Mouse (Mus musculus) MEL (cell line): Measurements from ENCODE around the gene Tsen54. TPM values are rescaled to one million over a fixed set of nuclear protein-coding genes. Genes with fewer than 3 reads are reported as not detected.

Experiments used
- DNase-seq: peaks from one replicate; pipeline ENCODE4 v3.0.0; 2011; ENCODE audit warnings: low read depth, low spot score
- H3K27ac ChIP-seq: 2 replicates; pipeline ENCODE4 v1.5.1; 2012; ENCODE audit warnings: low read depth, mild to moderate bottlenecking, control low read depth, low read length, moderate library complexity; ENCODE audit not compliant: control insufficient read depth
- H3K27me3 ChIP-seq, 2 experiments: fragments of 150-350 bp in 1 of 2; sonication (generic) in 1 of 2; 2 replicates each; pipeline ENCODE4 v1.6.1; 2012; ENCODE audit warnings: low read length in 2 of 2, mild to moderate bottlenecking in 2 of 2, improper control_type of control experiment in 1 of 2, moderate library complexity in 1 of 2; ENCODE audit not compliant: insufficient read depth in 2 of 2, control insufficient read depth in 1 of 2
- H3K36me3 ChIP-seq, 2 experiments: 2 replicates each; pipeline ENCODE4 v1.6.1; 2012 to 2014; ENCODE audit warnings: low read length in 2 of 2, improper control_type of control experiment in 1 of 2, inconsistent platforms in 1 of 2, mild to moderate bottlenecking in 1 of 2; ENCODE audit not compliant: insufficient read depth in 2 of 2, control insufficient read depth in 1 of 2
- H3K4me1 ChIP-seq, 2 experiments: fragments of 150-350 bp in 1 of 2; sonication (generic) in 1 of 2; 2 replicates each; pipeline ENCODE4 v1.6.1; 2012; ENCODE audit warnings: low read length in 2 of 2, improper control_type of control experiment in 1 of 2, mild to moderate bottlenecking in 1 of 2; ENCODE audit not compliant: insufficient read depth in 2 of 2, control insufficient read depth in 1 of 2
- H3K4me3 ChIP-seq, 2 experiments: fragments of 150-350 bp in 1 of 2; sonication (generic) in 1 of 2; 2 replicates each; pipeline ENCODE4 v1.5.1; 2012; ENCODE audit warnings: low read depth in 2 of 2, low read length in 2 of 2, mild to moderate bottlenecking in 2 of 2, moderate library complexity in 2 of 2, control low read depth in 1 of 2, improper control_type of control experiment in 1 of 2; ENCODE audit not compliant: control insufficient read depth in 1 of 2, insufficient read depth in 1 of 2
- H3K79me2 ChIP-seq: 2 replicates; pipeline ENCODE4 v1.6.1; 2012; ENCODE audit warnings: mild to moderate bottlenecking, low read length, moderate library complexity; ENCODE audit not compliant: control insufficient read depth, poor library complexity, insufficient read depth
- H3K9ac ChIP-seq: 2 replicates; pipeline ENCODE4 v1.6.1; 2012; ENCODE audit warnings: low read depth, mild to moderate bottlenecking, control low read depth, low read length, moderate library complexity; ENCODE audit not compliant: control insufficient read depth, poor library complexity, severe bottlenecking
- H3K9me3 ChIP-seq: fragments of 150-350 bp; sonication (generic); replicated peaks from 2 replicates; pipeline ENCODE4 v1.6.1; 2012; ENCODE audit warnings: mild to moderate bottlenecking, low read length, improper control_type of control experiment, moderate library complexity; ENCODE audit not compliant: insufficient read depth
- CHD2 ChIP-seq: IDR thresholded peaks from 2 replicates; pipeline ENCODE4 v1.6.1; 2011; ENCODE audit warnings: low read length, improper control_type of control experiment
- CTCF ChIP-seq, 3 experiments: IDR thresholded peaks in 2 of 3; conservative IDR thresholded peaks in 1 of 3; 2 replicates each; pipeline ENCODE4 v1.5.1; 2011 to 2012; ENCODE audit warnings: low read length in 3 of 3, low read depth in 2 of 3, mild to moderate bottlenecking in 2 of 3, improper control_type of control experiment in 1 of 3, inconsistent platforms in 1 of 3, mixed read lengths in 1 of 3, moderate library complexity in 1 of 3; ENCODE audit not compliant: control insufficient read depth in 1 of 3, insufficient read depth in 1 of 3, poor library complexity in 1 of 3, severe bottlenecking in 1 of 3
- EP300 ChIP-seq, 2 experiments: IDR thresholded peaks; 2 replicates each; pipeline ENCODE4 v1.6.1; 2011; ENCODE audit warnings: improper control_type of control experiment in 2 of 2, low read length in 2 of 2, low read depth in 1 of 2, mild to moderate bottlenecking in 1 of 2
- ETS1 ChIP-seq: IDR thresholded peaks from 2 replicates; pipeline ENCODE4 v1.6.1; 2012; ENCODE audit warnings: low read depth, mild to moderate bottlenecking, inconsistent platforms, low read length, improper control_type of control experiment, moderate library complexity
- GATA1 ChIP-seq: IDR thresholded peaks from 2 replicates; pipeline ENCODE4 v1.6.1; 2011; ENCODE audit warnings: low read depth, low read length, improper control_type of control experiment
- MAFK ChIP-seq: IDR thresholded peaks from 2 replicates; pipeline ENCODE4 v1.6.1; 2011; ENCODE audit warnings: low read depth, mild to moderate bottlenecking, low read length, improper control_type of control experiment, borderline replicate concordance
- MAX ChIP-seq: IDR thresholded peaks from 2 replicates; pipeline ENCODE4 v1.6.1; 2011; ENCODE audit warnings: low read length, improper control_type of control experiment
- MAZ ChIP-seq: IDR thresholded peaks from 2 replicates; pipeline ENCODE4 v1.6.1; 2012; ENCODE audit warnings: low read depth, mild to moderate bottlenecking, inconsistent platforms, low read length, improper control_type of control experiment
- MEF2A ChIP-seq: IDR thresholded peaks from 2 replicates; pipeline ENCODE4 v1.6.1; 2014; ENCODE audit warnings: low read depth, mild to moderate bottlenecking, inconsistent platforms, low read length, improper control_type of control experiment; ENCODE audit not compliant: poor library complexity, insufficient replicate concordance, severe bottlenecking; ENCODE audit errors: extremely low read depth
- MXI1 ChIP-seq: IDR thresholded peaks from 2 replicates; pipeline ENCODE4 v1.6.1; 2011; ENCODE audit warnings: mild to moderate bottlenecking, low read depth, low read length, improper control_type of control experiment
- MYB ChIP-seq: IDR thresholded peaks from 2 replicates; pipeline ENCODE4 v1.6.1; 2011; ENCODE audit warnings: mild to moderate bottlenecking, low read depth, low read length, improper control_type of control experiment
- MYC ChIP-seq: IDR thresholded peaks from 2 replicates; pipeline ENCODE4 v1.6.1; 2011; ENCODE audit warnings: low read depth, mild to moderate bottlenecking, low read length, improper control_type of control experiment, moderate library complexity
- NELFE ChIP-seq: IDR thresholded peaks from 2 replicates; pipeline ENCODE4 v1.6.1; 2011; ENCODE audit warnings: low read depth, low read length, improper control_type of control experiment
- NRF1 ChIP-seq: IDR thresholded peaks from 2 replicates; pipeline ENCODE4 v1.6.1; 2014; ENCODE audit warnings: low read depth, mild to moderate bottlenecking, inconsistent platforms, low read length, improper control_type of control experiment, moderate library complexity; ENCODE audit not compliant: poor library complexity, insufficient read depth, severe bottlenecking
- POLR2AphosphoS2 ChIP-seq: IDR thresholded peaks from 2 replicates; pipeline ENCODE4 v1.6.1; 2011; ENCODE audit warnings: low read length, improper control_type of control experiment
- RCOR1 ChIP-seq: IDR thresholded peaks from 2 replicates; pipeline ENCODE4 v1.6.1; 2012; ENCODE audit warnings: low read depth, mild to moderate bottlenecking, inconsistent platforms, low read length, improper control_type of control experiment
- SIN3A ChIP-seq: IDR thresholded peaks from 2 replicates; pipeline ENCODE4 v1.6.1; 2012; ENCODE audit warnings: low read length, improper control_type of control experiment, inconsistent platforms
- TAL1 ChIP-seq: IDR thresholded peaks from 2 replicates; pipeline ENCODE4 v1.6.1; 2012; ENCODE audit warnings: mild to moderate bottlenecking, inconsistent platforms, low read length, moderate library complexity, mixed read lengths
- USF2 ChIP-seq, 2 experiments: IDR thresholded peaks; 2 replicates each; pipeline ENCODE4 v1.6.1; 2011 to 2012; ENCODE audit warnings: improper control_type of control experiment in 2 of 2, low read length in 2 of 2, borderline replicate concordance in 1 of 2, inconsistent platforms in 1 of 2, low read depth in 1 of 2, mild to moderate bottlenecking in 1 of 2; ENCODE audit not compliant: insufficient read depth in 1 of 2
- ZKSCAN1 ChIP-seq: IDR thresholded peaks from 2 replicates; pipeline ENCODE4 v1.6.1; 2012; ENCODE audit warnings: low read depth, mild to moderate bottlenecking, inconsistent platforms, low read length, improper control_type of control experiment, moderate library complexity
- ZMIZ1 ChIP-seq: IDR thresholded peaks from 2 replicates; pipeline ENCODE4 v1.6.1; 2012; ENCODE audit warnings: low read depth, mild to moderate bottlenecking, inconsistent platforms, low read length, improper control_type of control experiment, moderate library complexity
- ZNF384 ChIP-seq: IDR thresholded peaks from 2 replicates; pipeline ENCODE4 v1.6.1; 2012; ENCODE audit warnings: low read depth, mild to moderate bottlenecking, inconsistent platforms, low read length, improper control_type of control experiment
- polyA plus RNA-seq, 2 experiments: library from polyadenylated mRNA; stranded (reverse) in 1 of 2; unstranded in 1 of 2; fragments of >175 nt in 1 of 2; fragments of >200 nt in 1 of 2; gene quantifications; 2 replicates each; pipeline versions ENCODE4 v1.2.1 to v1.2.4; 2012; ENCODE audit warnings: low replicate concordance in 2 of 2, low read depth in 1 of 2; ENCODE audit not compliant: insufficient read length in 2 of 2, insufficient read depth in 1 of 2, missing spikeins in 1 of 2
- total RNA-seq: library from RNA; depleted of rRNA; stranded (reverse); fragments of 300-350 nt; gene quantifications from 2 replicates; pipeline ENCODE4 v1.2.3, GENCODE M21; 2012

Gene Tsen54
- total and polyA plus RNA-seq, 3 experiments = 55.8 to 72.0 TPM; not detected in 1

DNA sequence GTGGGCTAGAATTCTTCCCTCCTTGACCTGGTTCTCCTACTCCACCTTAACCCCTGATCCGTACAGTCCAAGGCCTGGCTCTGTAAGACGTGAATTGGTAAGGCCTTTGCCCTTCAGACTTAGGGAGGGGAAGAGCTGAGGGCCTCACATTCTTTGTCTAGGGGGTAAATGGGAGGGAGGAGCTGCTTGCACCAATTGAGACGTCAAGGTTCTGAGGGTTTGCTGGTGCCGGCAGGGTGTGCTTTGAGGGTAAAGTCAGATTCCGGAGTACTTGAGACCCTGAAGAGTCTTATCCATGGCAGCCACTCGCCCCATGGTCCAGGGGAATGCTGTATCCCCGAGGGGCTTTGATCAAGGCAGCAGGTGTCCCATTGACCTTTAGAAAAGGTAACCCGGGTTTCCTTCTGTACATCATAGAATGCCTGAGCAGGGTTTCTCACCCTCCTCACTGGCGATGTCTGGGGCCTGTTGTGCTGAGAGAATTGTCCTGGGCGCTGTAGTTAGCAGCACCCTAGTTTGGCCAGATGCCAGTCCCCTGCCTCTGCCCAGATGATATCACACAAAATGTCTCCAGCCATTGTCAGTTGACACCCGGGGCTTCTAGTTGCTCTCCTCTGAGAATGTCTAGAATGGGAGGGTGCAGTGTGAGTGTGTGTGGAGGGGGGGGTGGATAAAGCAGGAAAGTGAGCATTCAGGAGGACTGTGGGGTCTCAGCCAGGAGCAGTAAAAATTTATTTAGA, 22.3 kb downstream of the Tsen54 start:
- peak; percentile 74 for DNase-seq
- Histone ChIP-seq H3K4me1 (peaks cover 23 to 46% of the 10 kb centered on the region in 2 experiments), H3K27ac (no peak overlapping the region), H3K4me3 (no peak overlapping the region), H3K9ac (no peak overlapping the region), H3K36me3 (peaks cover 0 to 18% of the 10 kb centered on the region in 2 experiments; a peak in 2 of 4 replicates), H3K79me2 (no peaks in the 10 kb centered on the region), H3K9me3 (no peaks in the 10 kb centered on the region), H3K27me3 (no peaks in the 10 kb centered on the region)
- TF ChIP-seq USF2 (IDR thresholded peaks at IDR 0.05; ENCODE audit: borderline replicate concordance in 1 of 2, insufficient read depth in 1 of 2, low read depth in 1 of 2, low read length in 2 of 2) (no peak), MAX (no peak), NRF1 (no peak), EP300 (IDR thresholded peaks at IDR 0.05; ENCODE audit: low read depth in 1 of 2, low read length in 2 of 2) (peak; percentile 24 to 39; a peak in 1 of 4 replicates), TAL1 (no peak), MYC (no peak), MAFK (no peak), MXI1 (0 out of 2 replicates have a peak, but pooled peaks have one; percentile 33), ETS1 (peak; percentile 50; the same call in 1 of the 2 replicates), GATA1 (0 out of 2 replicates have a peak, but pooled peaks have one; percentile 23), POLR2AphosphoS2 (no peak), SIN3A (peak; percentile 42; the same call in 1 of the 2 replicates), MAZ (no peak)

DNA sequence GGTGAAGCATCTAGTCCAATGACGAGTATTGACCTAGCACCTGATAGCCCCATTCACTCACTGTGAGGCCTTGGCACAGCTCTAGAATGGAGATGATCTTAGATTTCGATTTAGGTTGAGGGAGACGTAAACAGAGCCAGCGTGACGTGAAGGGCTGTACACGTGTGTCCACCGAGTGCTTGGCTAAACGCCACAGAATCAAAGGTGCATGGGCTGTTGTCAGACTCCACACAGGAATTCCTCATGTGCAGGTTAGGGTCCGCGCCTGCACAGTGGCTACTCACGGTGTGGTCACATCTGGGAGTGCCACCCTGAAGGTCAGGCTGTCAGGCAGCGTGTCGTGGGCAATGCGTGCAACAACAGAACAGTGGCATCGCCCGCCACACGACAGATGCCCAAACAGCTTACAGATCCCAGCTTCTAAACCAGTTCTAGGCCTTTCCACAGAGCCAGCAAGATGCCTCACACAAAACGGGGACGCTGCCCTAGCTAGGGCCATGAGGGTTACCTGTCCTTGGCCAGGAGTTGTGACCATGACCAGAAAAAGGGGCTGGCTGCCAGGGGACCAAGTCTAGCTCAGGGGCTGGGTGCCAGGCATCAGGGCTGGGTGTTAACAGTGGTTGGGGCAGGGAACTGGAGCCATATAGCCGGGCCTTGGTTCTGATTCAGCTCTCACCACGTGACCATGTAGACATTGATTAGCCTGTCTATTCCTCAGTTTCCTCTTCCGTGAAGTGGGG, 23.3 kb downstream of the Tsen54 start:
- H3K36me3 ChIP-seq = peaks cover 0 to 24% of the 10 kb centered on the region in 2 experiments; a peak in 2 of 4 replicates
- no peaks in the 10 kb centered on the region for H3K9me3 ChIP-seq
- H3K79me2 ChIP-seq = no peaks in the 10 kb centered on the region
- no peak for DNase-seq
- no peak overlapping the region for H3K27ac ChIP-seq
- H3K4me3 ChIP-seq = no peak overlapping the region
- H3K27me3 ChIP-seq = no peaks in the 10 kb centered on the region
- H3K4me1 ChIP-seq = peaks cover 24 to 45% of the 10 kb centered on the region in 2 experiments
- H3K9ac ChIP-seq = no peak overlapping the region
- TF ChIP-seq MYB (no peak), NRF1 (no peak), MXI1 (no peak), ZMIZ1 (no peak), NELFE (no peak), ETS1 (no peak), CTCF (IDR thresholded peaks at IDR 0.05 in 2 of 3, conservative IDR thresholded peaks at IDR 0.05 in 1 of 3; ENCODE audit: control insufficient read depth in 1 of 3, insufficient read depth in 1 of 3, low read depth in 2 of 3, low read length in 3 of 3, poor library complexity in 1 of 3, severe bottlenecking in 1 of 3) (no peak), CHD2 (no peak), USF2 (IDR thresholded peaks at IDR 0.05; ENCODE audit: borderline replicate concordance in 1 of 2, insufficient read depth in 1 of 2, low read depth in 1 of 2, low read length in 2 of 2) (no peak), RCOR1 (no peak), ZKSCAN1 (no peak), MEF2A (no peak), ZNF384 (no peak)
